In the genomic region with DNA sequence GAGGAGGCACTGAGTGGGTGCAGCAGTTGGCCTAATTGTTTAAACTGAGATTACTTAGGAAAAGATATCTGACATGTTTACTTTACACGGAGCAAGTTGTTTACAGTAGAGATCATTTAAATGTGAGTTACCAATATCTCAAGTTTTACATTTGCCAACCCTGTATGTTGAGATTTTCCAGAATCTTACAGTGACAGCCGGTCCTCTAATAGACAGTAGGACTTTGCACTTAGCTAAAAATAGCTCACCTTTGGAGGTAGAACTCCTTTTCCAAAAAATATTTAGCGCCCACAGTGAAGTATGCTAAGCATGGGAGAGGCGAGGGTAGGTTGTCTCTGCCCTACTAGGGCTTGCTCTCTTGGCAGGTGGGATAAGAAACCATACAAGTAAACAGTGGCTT, we compare ENCODE assay signal across 21 mouse cellular contexts.
DNase-seq lines count a peak whose midpoint lies in the region; ATAC-seq lines count a peak whose summit lies in the region.
"Had no signal": no experiment of that assay in that cellular context is flagged by ENCODE, and none has a peak within 500 bp of the region (broad histone marks: within the 10 kb centered on the region; RNA-seq: fewer than 3 reads in every experiment).

No protein-coding gene starts in this region.

- no peak overlapping the region for H3K9ac ChIP-seq in kidney, embryonic 15.5 days
- no peak overlapping the region for H3K9ac ChIP-seq in lung, embryonic 15.5 days
- no peak overlapping the region for H3K9ac ChIP-seq in stomach, embryonic 15.5 days
- H3K9ac ChIP-seq: forebrain, embryonic 13.5 days; forebrain, postnatal 0 days; hindbrain, embryonic 14.5 days had no signal

- ATAC-seq in cerebellum, adult (ENCODE audit: insufficient number of reproducible peaks, low FRiP score, low TSS enrichment) = 0 out of 2 replicates have a peak, but pooled peaks have one; percentile 14
- ATAC-seq in kidney, embryonic 15.5 days (replicated peaks; ENCODE audit: low FRiP score) = no peak
- ATAC-seq in lung, embryonic 15.5 days (ENCODE audit: borderline replicate concordance, extremely low read depth, low FRiP score, low TSS enrichment) = no peak
- ATAC-seq in stomach, embryonic 15.5 days (ENCODE audit: insufficient read depth, low FRiP score, low read depth) = no peak
- ATAC-seq: CD4-positive, CD25-positive, alpha-beta regulatory T cell, adult 4 months; forebrain, embryonic 13.5 days; forebrain, postnatal 0 days had no signal

- DNase-seq in cerebellum, postnatal 10 days = no peak
- no peak for DNase-seq in kidney, postnatal 36 days
- no peak for DNase-seq in lung, adult 18-20 months
- DNase-seq in gastrocnemius, postnatal 4 days (ENCODE audit: low spot score in 2 of 2) = no peak
- DNase-seq: adrenal gland, postnatal 14 days; B cell, adult 2 months; cerebellum, adult 18-20 months; cerebellum, adult 9-11 months; forebrain, postnatal 0 days; gastrocnemius, postnatal 14 days had no signal

- WGBS in kidney, embryonic 15.5 days = 60% methylated on average over 4 of the region's 4 CpGs
- WGBS in lung, embryonic 15.5 days = 32% methylated on average over 4 of the region's 4 CpGs
- WGBS in stomach, embryonic 15.5 days = 18% methylated on average over 4 of the region's 4 CpGs

- no peak overlapping the region for H3K4me3 ChIP-seq in kidney, embryonic 15.5 days (replicated peaks)
- no peak overlapping the region for H3K4me3 ChIP-seq in lung, embryonic 15.5 days
- H3K4me3 ChIP-seq in stomach, embryonic 15.5 days (replicated peaks) = no peak overlapping the region
- H3K4me3 ChIP-seq: embryonic facial prominence, embryonic 10.5 days; forebrain, embryonic 13.5 days; hindbrain, embryonic 10.5 days had no signal

- no peaks in the 10 kb centered on the region for H3K27me3 ChIP-seq in kidney, embryonic 15.5 days
- no peaks in the 10 kb centered on the region for H3K27me3 ChIP-seq in lung, embryonic 15.5 days
- no peaks in the 10 kb centered on the region for H3K27me3 ChIP-seq in stomach, embryonic 15.5 days (replicated peaks)
- H3K27me3 ChIP-seq: forebrain, embryonic 13.5 days had no signal

- peaks cover 15% of the 10 kb centered on the region for H3K4me1 ChIP-seq in kidney, embryonic 15.5 days
- H3K4me1 ChIP-seq in lung, embryonic 15.5 days = peaks cover 19% of the 10 kb centered on the region
- peaks cover 6% of the 10 kb centered on the region; the same call in 1 of the 2 replicates for H3K4me1 ChIP-seq in stomach, embryonic 15.5 days
- H3K4me1 ChIP-seq: embryonic facial prominence, embryonic 10.5 days; forebrain, embryonic 13.5 days; hindbrain, embryonic 10.5 days had no signal

- no peaks in the 10 kb centered on the region for H3K9me3 ChIP-seq in kidney, embryonic 15.5 days (replicated peaks)
- H3K9me3 ChIP-seq in lung, embryonic 15.5 days = no peaks in the 10 kb centered on the region
- H3K9me3 ChIP-seq in stomach, embryonic 15.5 days = no peaks in the 10 kb centered on the region
- H3K9me3 ChIP-seq: embryonic facial prominence, embryonic 10.5 days; forebrain, embryonic 13.5 days; G1E; hindbrain, embryonic 10.5 days had no signal

- H3K4me2 ChIP-seq in kidney, embryonic 15.5 days = no peak overlapping the region
- no peak overlapping the region for H3K4me2 ChIP-seq in lung, embryonic 15.5 days
- H3K4me2 ChIP-seq in stomach, embryonic 15.5 days = no peak overlapping the region
- H3K4me2 ChIP-seq: forebrain, embryonic 13.5 days; heart, embryonic 11.5 days; hindbrain, embryonic 14.5 days had no signal

- peak overlapping the region; percentile 45; the same call in 1 of the 2 replicates for H3K27ac ChIP-seq in kidney, embryonic 15.5 days
- peak overlapping the region; percentile 23; the same call in 1 of the 2 replicates for H3K27ac ChIP-seq in lung, embryonic 15.5 days
- peak overlapping the region; percentile 57; the same call in 1 of the 2 replicates for H3K27ac ChIP-seq in stomach, embryonic 15.5 days
- H3K27ac ChIP-seq: embryonic facial prominence, embryonic 10.5 days; forebrain, embryonic 13.5 days; hindbrain, embryonic 10.5 days; hindbrain, embryonic 14.5 days had no signal

- H3K36me3 ChIP-seq in kidney, embryonic 15.5 days = no peaks in the 10 kb centered on the region
- H3K36me3 ChIP-seq in lung, embryonic 15.5 days = no peaks in the 10 kb centered on the region
- H3K36me3 ChIP-seq in stomach, embryonic 15.5 days = no peaks in the 10 kb centered on the region
- H3K36me3 ChIP-seq: embryonic facial prominence, embryonic 10.5 days; hindbrain, embryonic 10.5 days had no signal
